11 mouse cellular contexts compared by ENCODE assay signal in genomic region chr3:85880687-85881086, GRCm38 (mm10). TPM values are rescaled to one million over a fixed set of nuclear protein-coding genes. Genes with fewer than 3 reads are reported as not detected.
DNase-seq lines count a peak whose midpoint lies in the region; ATAC-seq and TF ChIP-seq lines count a peak whose summit lies in the region.
"Had no signal": no experiment of that assay in that cellular context is flagged by ENCODE, and none has a peak within 500 bp of the region (broad histone marks: within the 10 kb centered on the region; RNA-seq: fewer than 3 reads in every experiment).

No protein-coding gene starts in this region.

- 73% methylated on average over 2 of the region's 2 CpGs for WGBS in lung, embryonic 15.5 days
- 90% methylated on average over 2 of the region's 2 CpGs for WGBS in hindbrain, postnatal 0 days

- H3K36me3 ChIP-seq in lung, embryonic 15.5 days = no peaks in the 10 kb centered on the region
- no peaks in the 10 kb centered on the region for H3K36me3 ChIP-seq in hindbrain, postnatal 0 days (ENCODE audit: insufficient read depth, low read length)
- H3K36me3 ChIP-seq: embryonic facial prominence, embryonic 12.5 days had no signal

- H3K4me1 ChIP-seq in embryonic fibroblast, embryonic 13.5 days (ENCODE audit: control insufficient read depth, insufficient read depth, low read length) = peaks cover 3% of the 10 kb centered on the region; the same call in 1 of the 2 replicates
- H3K4me1 ChIP-seq in lung, embryonic 15.5 days = peaks cover 7% of the 10 kb centered on the region; the same call in 1 of the 2 replicates
- H3K4me1 ChIP-seq in hindbrain, postnatal 0 days (ENCODE audit: insufficient read depth, low read length) = no peaks in the 10 kb centered on the region
- H3K4me1 ChIP-seq: embryonic facial prominence, embryonic 12.5 days; megakaryocyte, embryonic 14.5 days had no signal

- H3K27me3 ChIP-seq in lung, embryonic 15.5 days = no peaks in the 10 kb centered on the region; the same call in 1 of the 2 replicates
- H3K27me3 ChIP-seq in hindbrain, postnatal 0 days (ENCODE audit: insufficient read depth, low read length) = no peaks in the 10 kb centered on the region
- H3K27me3 ChIP-seq: embryonic facial prominence, embryonic 12.5 days had no signal

- peak overlapping the region; percentile 22; the same call in 1 of the 2 replicates for H3K27ac ChIP-seq in embryonic fibroblast, embryonic 13.5 days (ENCODE audit: insufficient read depth, low read length)
- peak overlapping the region; percentile 20; the same call in 1 of the 2 replicates for H3K27ac ChIP-seq in lung, embryonic 15.5 days
- no peak overlapping the region for H3K27ac ChIP-seq in hindbrain, postnatal 0 days
- H3K27ac ChIP-seq: embryonic facial prominence, embryonic 12.5 days; layer of hippocampus, adult 2 months had no signal

- ATAC-seq in lung, embryonic 15.5 days (ENCODE audit: borderline replicate concordance, extremely low read depth, low FRiP score, low TSS enrichment) = peak; percentile 81
- no peak for ATAC-seq in hindbrain, postnatal 0 days

- TF ChIP-seq CTCF in embryonic fibroblast, embryonic 13.5 days (IDR thresholded peaks at IDR 0.05; ENCODE audit: borderline replicate concordance, insufficient read depth, low read length) = no peak
- TF ChIP-seq CTCF in hindbrain, postnatal 0 days (IDR thresholded peaks at IDR 0.05; ENCODE audit: low read depth) = no peak

- no peak overlapping the region for H3K9ac ChIP-seq in lung, embryonic 15.5 days
- H3K9ac ChIP-seq in hindbrain, postnatal 0 days (replicated peaks; ENCODE audit: low read length) = no peak overlapping the region
- H3K9ac ChIP-seq: embryonic facial prominence, embryonic 12.5 days had no signal

- TF ChIP-seq POLR2A in embryonic fibroblast, embryonic 13.5 days (IDR thresholded peaks at IDR 0.05; ENCODE audit: low read depth, low read length) = no peak

- no peak overlapping the region for H3K4me2 ChIP-seq in lung, embryonic 15.5 days
- H3K4me2 ChIP-seq in hindbrain, postnatal 0 days (ENCODE audit: low read depth, low read length) = no peak overlapping the region
- H3K4me2 ChIP-seq: embryonic facial prominence, embryonic 12.5 days had no signal

- peak; percentile 78 for DNase-seq in 3134 (ENCODE audit: extremely low read depth, insufficient read length, low spot score)
- peak; percentile 98 for DNase-seq in 3T3-L1 (ENCODE audit: low read depth, low spot score)
- DNase-seq in spleen, postnatal 36 days (ENCODE audit: low spot score in 2 of 2) = no peak
- no peak for DNase-seq in hindbrain, postnatal 0 days (ENCODE audit: low spot score)
- DNase-seq in testis, postnatal 10 days (ENCODE audit: low spot score) = no peak

- no peak overlapping the region for H3K4me3 ChIP-seq in embryonic fibroblast, embryonic 13.5 days (ENCODE audit: insufficient read depth, low read length)
- H3K4me3 ChIP-seq in lung, embryonic 15.5 days = no peak overlapping the region
- no peak overlapping the region for H3K4me3 ChIP-seq in hindbrain, postnatal 0 days (ENCODE audit: low read length)
- H3K4me3 ChIP-seq: embryonic facial prominence, embryonic 12.5 days; layer of hippocampus, adult 2 months; megakaryocyte, embryonic 14.5 days had no signal

- no peaks in the 10 kb centered on the region for H3K9me3 ChIP-seq in lung, embryonic 15.5 days
- H3K9me3 ChIP-seq in hindbrain, postnatal 0 days (ENCODE audit: low read length) = no peaks in the 10 kb centered on the region
- H3K9me3 ChIP-seq: embryonic facial prominence, embryonic 12.5 days had no signal

RNA-seq across cellular contexts. Expression of gene Glt28d2, which starts 6.6 kb away (rescaled TPM):
- polyA plus RNA-seq in embryonic fibroblast, embryonic 13.5 days (2011; ENCODE audit: insufficient read length, low read depth, missing spikeins) = 1.0 and 1.2 TPM in 2 replicates
- polyA plus RNA-seq in lung, embryonic 15.5 days (2015; fragmentation: Nextera tagmentation; extraction: Ambion mirVana) = 1.6 and 2.0 TPM in 2 replicates
- total RNA-seq in hindbrain, postnatal 0 days (2014; rRNA removed) = 0.37 TPM in 1 of 2 replicates, not detected in the other
- 0.34 and 0.43 TPM in 2 replicates for polyA plus RNA-seq in hindbrain, postnatal 0 days (2015; fragmentation: Nextera tagmentation; extraction: Ambion mirVana)

RNA-seq across cellular contexts. Expression of gene Gm37240, which starts 6.6 kb away (rescaled TPM):
- polyA plus RNA-seq in embryonic fibroblast, embryonic 13.5 days (2011; ENCODE audit: insufficient read length, low read depth, missing spikeins) = 1.7 and 1.9 TPM in 2 replicates
- 7.0 and 8.8 TPM in 2 replicates for polyA plus RNA-seq in lung, embryonic 15.5 days (2015; fragmentation: Nextera tagmentation; extraction: Ambion mirVana)
- 0.14 TPM in 1 of 2 replicates, not detected in the other for total RNA-seq in hindbrain, postnatal 0 days (2014; rRNA removed)
- 1.00 and 1.5 TPM in 2 replicates for polyA plus RNA-seq in hindbrain, postnatal 0 days (2015; fragmentation: Nextera tagmentation; extraction: Ambion mirVana)
- polyA plus RNA-seq: testis, adult 2 months had no signal

Comparison
In these comparisons a context has a peak if more than half of its experiments do, and no peak if none do; other contexts are left out.
1. DNase-seq: peak in 3134 (single experiment) and 3T3-L1 (single experiment); none in spleen, postnatal 36 days (0 of 2), hindbrain, postnatal 0 days (single experiment) and testis, postnatal 10 days (single experiment).